Mouse (Mus musculus): ENCODE results near the gene Ptgir. TPM values are rescaled to one million over a fixed set of nuclear protein-coding genes. Genes with fewer than 3 reads are reported as not detected.
"Not testable (repeated sequence)": the region's sequence is repeated elsewhere in the genome, so short reads cannot be mapped to it uniquely, and the experiment has no call there.

Ptgir gene
- polyA plus RNA-seq, 1 experiment from 2014 or later: 2.6 TPM

DNA sequence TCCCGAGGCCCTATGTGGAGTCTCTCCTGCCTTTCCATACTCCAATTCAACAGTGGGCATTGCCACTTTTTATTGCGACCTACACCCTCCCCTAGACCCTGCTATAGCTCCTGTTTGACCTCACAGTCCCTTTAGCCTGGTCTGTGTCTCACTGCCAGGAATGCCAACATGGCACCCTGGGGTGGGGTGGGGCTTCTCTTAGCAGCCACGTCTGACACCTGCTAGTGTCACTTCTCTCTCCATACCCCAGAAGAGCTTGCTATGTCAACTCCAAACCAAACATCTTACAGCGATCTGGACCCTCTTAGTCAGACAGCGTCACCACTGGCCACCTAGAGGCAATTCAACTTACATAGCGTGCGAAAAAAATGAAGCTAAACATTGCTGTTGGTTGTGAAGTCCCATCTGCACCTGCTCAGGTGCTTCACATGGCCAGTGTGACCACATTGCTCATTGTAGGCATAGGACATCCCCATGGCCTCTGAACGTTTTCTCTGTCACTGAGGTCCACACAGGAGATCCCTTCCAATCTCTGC, 42.7 kb downstream of the Ptgir start:
- Histone ChIP-seq H3K9me3 (ENCODE audit: control insufficient read depth, low read length) (no peaks in the 10 kb centered on the region), H3K36me3 (ENCODE audit: control insufficient read depth, insufficient read depth, low read length) (no peaks in the 10 kb centered on the region), H3K27ac (ENCODE audit: low read length) (no peak overlapping the region), H3K4me2 (ENCODE audit: low read depth, low read length) (no peak overlapping the region), H3K9ac (ENCODE audit: low read length) (no peak overlapping the region), H3K4me1 (replicated peaks; ENCODE audit: control insufficient read depth, insufficient read depth, low read length) (peaks cover 41% of the 10 kb centered on the region), H3K4me3 (ENCODE audit: low read length) (no peak overlapping the region), H3K27me3 (ENCODE audit: control insufficient read depth, insufficient read depth, low read depth, low read length) (peaks cover 25% of the 10 kb centered on the region)
- no peak for ATAC-seq (ENCODE audit: low read depth)
- WGBS: 62% methylated on average over 8 of the region's 8 CpGs

DNA sequence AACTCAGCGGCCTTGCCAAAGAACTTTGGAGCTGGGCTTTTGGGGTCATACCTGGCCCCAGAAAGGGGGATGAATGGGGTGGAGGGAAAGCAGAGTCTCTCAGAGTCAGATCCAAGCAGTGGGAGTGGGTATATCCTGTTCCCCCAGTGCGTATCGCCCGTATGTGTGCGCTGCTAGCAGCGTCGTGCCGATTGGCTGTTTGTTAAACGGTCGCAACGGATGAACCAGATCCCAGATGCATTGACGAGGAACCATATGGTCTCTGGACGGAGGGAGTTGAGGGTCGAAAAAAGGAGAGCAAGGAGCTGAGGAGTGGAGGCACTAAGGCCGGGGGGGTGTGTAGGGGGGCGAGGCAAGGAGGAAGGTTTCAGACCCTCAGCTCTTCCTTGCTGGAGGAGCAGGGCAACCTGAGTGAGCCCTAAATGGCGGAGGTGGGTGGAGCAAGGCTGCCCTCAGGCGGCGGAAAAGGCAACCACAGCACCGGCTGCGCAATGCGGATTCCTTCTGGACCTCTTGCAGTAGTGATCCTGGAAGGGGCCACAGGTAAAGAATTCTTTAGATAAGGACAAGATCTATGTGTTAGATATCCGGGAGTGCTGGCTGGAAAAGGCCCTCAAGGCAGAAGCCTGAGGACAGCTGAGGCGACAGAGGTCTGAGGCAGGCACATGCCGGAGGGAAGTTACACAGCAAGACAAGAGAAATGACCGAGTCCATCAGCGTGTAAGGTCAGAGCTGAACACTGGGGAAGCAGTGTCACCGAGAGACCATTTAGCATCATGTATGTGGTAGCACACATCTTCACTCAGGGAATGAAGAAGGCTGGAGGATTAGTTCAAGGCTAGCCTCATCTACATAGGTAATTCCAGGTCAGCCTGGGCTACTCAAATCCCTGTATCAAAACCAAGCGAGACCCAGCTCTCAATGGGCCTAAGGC, 43.9 kb downstream of the Ptgir start:
- H3K27ac ChIP-seq (ENCODE audit: low read length): no peak overlapping the region
- H3K36me3 ChIP-seq (ENCODE audit: control insufficient read depth, insufficient read depth, low read length): no peaks in the 10 kb centered on the region
- H3K4me1 ChIP-seq (replicated peaks; ENCODE audit: control insufficient read depth, insufficient read depth, low read length): peaks cover 34% of the 10 kb centered on the region
- H3K4me2 ChIP-seq (ENCODE audit: low read depth, low read length): peak overlapping the region; percentile 59
- H3K4me3 ChIP-seq (ENCODE audit: low read length): peak overlapping the region; percentile 31
- H3K9ac ChIP-seq (ENCODE audit: low read length): peak overlapping the region; percentile 17; the same call in 1 of the 2 replicates
- peak; percentile 37 for ATAC-seq (ENCODE audit: low read depth)
- no peaks in the 10 kb centered on the region for H3K9me3 ChIP-seq (ENCODE audit: control insufficient read depth, low read length)
- 9% methylated on average over 29 of the region's 29 CpGs for WGBS
- H3K27me3 ChIP-seq (ENCODE audit: control insufficient read depth, insufficient read depth, low read depth, low read length): peaks cover 22% of the 10 kb centered on the region

DNA sequence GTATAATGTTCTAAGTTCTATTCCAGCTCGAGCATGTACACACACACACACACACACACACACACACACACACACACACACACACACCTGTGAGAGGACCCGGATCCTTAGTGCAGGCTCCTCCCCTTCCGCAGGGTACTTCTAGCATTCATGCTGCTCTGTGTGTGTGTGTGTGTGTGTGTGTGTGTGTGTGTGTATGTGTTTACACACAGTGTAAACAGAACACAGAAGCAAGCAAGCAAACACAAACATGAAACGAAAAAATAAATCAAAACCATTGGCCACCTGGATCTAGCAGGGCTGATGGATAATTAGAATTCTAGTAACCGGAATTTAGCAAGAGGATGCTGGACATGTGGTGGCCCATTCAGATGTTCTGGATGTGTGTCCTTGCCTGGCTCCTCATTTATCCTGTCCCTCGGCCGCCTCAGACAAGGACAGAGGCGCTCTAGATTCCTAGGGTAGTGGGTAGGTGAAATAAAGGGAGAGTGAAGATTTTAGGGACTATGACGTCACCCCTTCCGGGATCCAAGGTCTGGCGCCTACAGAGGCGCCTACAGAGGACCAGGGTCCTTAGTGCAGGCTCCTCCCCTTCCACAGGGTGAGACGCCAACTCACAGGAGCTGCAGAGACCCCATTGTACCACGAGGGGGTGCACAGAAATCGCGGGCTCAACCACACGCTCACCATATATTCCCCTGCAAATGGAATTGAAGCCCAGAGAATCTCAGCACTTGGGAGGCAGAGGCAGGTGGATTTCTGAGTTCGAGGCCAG, 44.8 kb downstream of the Ptgir start:
- ATAC-seq (ENCODE audit: low read depth): peak; percentile 56
- Histone ChIP-seq H3K36me3 (ENCODE audit: control insufficient read depth, insufficient read depth, low read length) (no peaks in the 10 kb centered on the region), H3K4me3 (ENCODE audit: low read length) (no peak overlapping the region), H3K9me3 (ENCODE audit: control insufficient read depth, low read length) (no peaks in the 10 kb centered on the region), H3K9ac (ENCODE audit: low read length) (no peak overlapping the region), H3K4me1 (replicated peaks; ENCODE audit: control insufficient read depth, insufficient read depth, low read length) (peaks cover 33% of the 10 kb centered on the region), H3K27ac (ENCODE audit: low read length) (no peak overlapping the region), H3K27me3 (ENCODE audit: control insufficient read depth, insufficient read depth, low read depth, low read length) (peaks cover 14% of the 10 kb centered on the region), H3K4me2 (ENCODE audit: low read depth, low read length) (no peak overlapping the region)
- 17% methylated on average over 18 of the region's 18 CpGs for WGBS

DNA sequence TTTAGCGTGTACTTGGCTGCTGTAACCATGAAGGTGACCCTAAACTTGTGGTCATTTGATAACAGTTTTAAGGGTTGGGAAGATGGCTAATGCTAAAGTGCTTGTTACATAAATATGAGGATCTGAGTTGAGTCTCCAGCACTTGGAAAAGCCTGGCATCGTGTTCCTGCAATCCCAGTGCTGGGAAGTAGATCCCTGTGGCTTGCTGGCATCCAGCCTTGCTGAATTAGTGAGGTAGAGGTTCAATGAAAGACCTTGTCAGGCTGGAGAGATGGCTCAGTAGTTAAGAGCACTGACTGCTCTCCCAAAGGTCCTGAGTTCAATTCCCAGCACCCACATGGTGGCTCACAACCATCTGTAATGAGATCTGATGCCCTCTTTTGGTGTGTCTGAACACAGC, 47.5 kb downstream of the Ptgir start:
- WGBS: 58% methylated on average over 2 of the region's 2 CpGs
- not testable (repeated sequence) for H3K4me3 ChIP-seq (ENCODE audit: low read length); ATAC-seq (ENCODE audit: low read depth); H3K27me3 ChIP-seq (ENCODE audit: control insufficient read depth, insufficient read depth, low read depth, low read length); H3K36me3 ChIP-seq (ENCODE audit: control insufficient read depth, insufficient read depth, low read length); H3K4me2 ChIP-seq (ENCODE audit: low read depth, low read length); H3K9ac ChIP-seq (ENCODE audit: low read length); H3K27ac ChIP-seq (ENCODE audit: low read length); H3K4me1 ChIP-seq (replicated peaks; ENCODE audit: control insufficient read depth, insufficient read depth, low read length); H3K9me3 ChIP-seq (ENCODE audit: control insufficient read depth, low read length)

DNA sequence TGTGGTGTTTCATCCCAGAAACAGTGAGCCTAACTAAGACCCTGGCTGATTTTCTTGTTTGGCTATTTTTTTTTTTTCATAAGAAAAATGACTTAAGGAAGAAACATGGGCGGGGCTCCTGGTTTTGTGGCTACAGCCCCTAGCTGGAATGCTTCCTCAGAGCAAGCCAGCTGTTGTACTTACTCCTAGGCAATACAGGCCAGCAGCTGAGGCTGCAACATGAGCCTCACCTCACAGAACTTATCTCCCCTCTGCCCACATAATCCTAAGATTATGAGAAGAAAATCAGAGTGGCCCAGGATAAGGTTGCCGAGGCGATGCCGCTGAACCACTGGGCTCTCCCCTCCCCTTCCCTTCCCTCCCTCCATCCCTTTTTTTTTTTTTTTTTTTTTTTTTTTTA, 49.4 kb downstream of the Ptgir start:
- Histone ChIP-seq H3K27me3 (ENCODE audit: control insufficient read depth, insufficient read depth, low read depth, low read length) (no peaks in the 10 kb centered on the region; the same call in 1 of the 2 replicates), H3K9ac (ENCODE audit: low read length) (no peak overlapping the region), H3K4me2 (ENCODE audit: low read depth, low read length) (no peak overlapping the region), H3K9me3 (ENCODE audit: control insufficient read depth, low read length) (no peaks in the 10 kb centered on the region), H3K4me3 (ENCODE audit: low read length) (no peak overlapping the region), H3K27ac (ENCODE audit: low read length) (no peak overlapping the region), H3K36me3 (ENCODE audit: control insufficient read depth, insufficient read depth, low read length) (no peaks in the 10 kb centered on the region), H3K4me1 (replicated peaks; ENCODE audit: control insufficient read depth, insufficient read depth, low read length) (peaks cover 2% of the 10 kb centered on the region; the same call in 1 of the 2 replicates)
- WGBS: 61% methylated on average over 4 of the region's 4 CpGs
- ATAC-seq (ENCODE audit: low read depth): no peak

DNA sequence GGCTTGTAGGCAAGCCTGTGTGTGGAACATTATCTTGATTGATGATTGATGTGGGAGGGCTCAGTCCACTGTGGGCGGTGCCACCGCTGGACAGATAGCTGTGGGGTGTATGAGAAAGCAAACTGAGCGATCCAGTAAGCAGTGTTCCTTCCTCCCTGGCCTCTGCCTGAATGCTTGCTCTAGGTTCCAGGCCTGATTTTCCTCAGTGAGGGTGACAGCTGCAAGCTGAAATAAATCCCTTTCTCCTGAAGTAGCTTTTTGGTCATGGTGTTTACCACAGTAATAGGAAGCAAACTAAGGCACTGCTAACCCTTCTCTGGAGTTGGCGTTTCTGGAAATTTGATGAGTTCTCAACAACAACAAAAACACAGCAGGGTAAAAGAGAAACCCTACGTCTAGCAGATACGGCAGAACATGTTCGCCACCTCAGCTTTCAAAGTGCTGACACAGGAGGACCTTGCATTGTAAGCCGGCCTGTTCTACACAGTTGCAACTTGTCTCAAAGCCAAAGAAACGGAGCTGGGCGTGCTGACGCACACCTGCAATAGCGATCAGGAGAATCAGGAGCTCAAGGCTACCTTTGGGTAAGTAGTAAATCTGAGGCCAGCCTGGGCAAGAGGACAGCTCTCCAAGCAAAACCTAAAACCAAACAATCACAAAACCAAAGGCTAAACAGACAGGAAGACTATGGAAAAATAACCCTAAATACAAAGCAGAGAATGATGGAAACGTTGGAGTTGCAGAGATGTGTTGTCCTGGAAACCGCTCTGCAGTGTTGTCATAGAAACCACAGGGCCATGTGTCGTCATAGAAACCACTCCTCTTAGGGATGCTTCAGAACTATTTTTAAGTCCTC, 50.3 kb downstream of the Ptgir start:
- Histone ChIP-seq H3K4me1 (replicated peaks; ENCODE audit: control insufficient read depth, insufficient read depth, low read length) (no peaks in the 10 kb centered on the region), H3K36me3 (ENCODE audit: control insufficient read depth, insufficient read depth, low read length) (no peaks in the 10 kb centered on the region), H3K9ac (ENCODE audit: low read length) (no peak overlapping the region), H3K27ac (ENCODE audit: low read length) (no peak overlapping the region), H3K4me3 (ENCODE audit: low read length) (no peak overlapping the region), H3K4me2 (ENCODE audit: low read depth, low read length) (no peak overlapping the region), H3K27me3 (ENCODE audit: control insufficient read depth, insufficient read depth, low read depth, low read length) (no peaks in the 10 kb centered on the region; the same call in 1 of the 2 replicates), H3K9me3 (ENCODE audit: control insufficient read depth, low read length) (no peaks in the 10 kb centered on the region)
- ATAC-seq (ENCODE audit: low read depth): no peak
- 61% methylated on average over 15 of the region's 15 CpGs for WGBS

DNA sequence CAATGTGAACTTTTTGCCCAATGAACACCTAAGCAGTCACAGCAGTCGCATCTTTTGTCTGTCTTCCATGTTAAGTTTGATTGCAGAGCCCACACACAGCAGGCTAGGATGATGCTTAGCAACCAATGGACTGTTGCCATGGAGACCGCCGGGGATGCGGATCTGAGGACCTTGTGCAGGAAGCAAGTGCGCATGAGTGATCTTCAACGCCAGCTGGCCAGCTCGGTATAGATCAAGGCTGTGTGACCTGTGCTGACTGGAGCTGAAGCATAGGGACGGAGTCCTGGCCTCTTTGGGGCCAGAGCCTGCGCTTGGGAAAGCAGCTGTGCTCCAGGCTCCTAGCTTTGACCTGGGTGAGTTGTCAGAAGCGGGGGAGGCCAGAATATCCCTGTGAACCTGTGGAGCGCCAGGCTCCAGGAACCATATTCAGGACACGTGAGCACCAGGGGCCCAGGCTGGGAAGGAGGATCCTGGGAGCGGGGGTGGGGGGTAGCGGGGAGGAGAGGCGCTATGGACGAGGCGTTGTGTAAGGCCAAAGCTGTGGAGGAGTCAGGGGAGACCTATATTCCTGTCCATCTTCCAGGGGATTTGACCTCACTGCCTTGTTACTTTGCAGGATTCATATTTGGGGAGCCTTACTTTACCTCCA, 53.4 kb downstream of the Ptgir start, which contains the start of gene Pnmal1:
Gene Pnmal1 (plus strand): TSS at position 141 of the 649 bp plus-strand sequence.
- WGBS: 22% methylated on average over 17 of the region's 17 CpGs
- Histone ChIP-seq H3K9ac (ENCODE audit: low read length) (no peak within 1 kb of the TSS), H3K4me3 (ENCODE audit: low read length) (no peak within 1 kb of the TSS), H3K27ac (ENCODE audit: low read length) (no peak within 1 kb of the TSS), H3K27me3 (ENCODE audit: control insufficient read depth, insufficient read depth, low read depth, low read length) (no peaks in the 10 kb centered on the region; the same call in 1 of the 2 replicates), H3K4me2 (ENCODE audit: low read depth, low read length) (no peak within 1 kb of the TSS), H3K9me3 (ENCODE audit: control insufficient read depth, low read length) (no peaks in the 10 kb centered on the region), H3K4me1 (replicated peaks; ENCODE audit: control insufficient read depth, insufficient read depth, low read length) (no peaks in the 10 kb centered on the region), H3K36me3 (ENCODE audit: control insufficient read depth, insufficient read depth, low read length) (no peaks in the 10 kb centered on the region)
- peak; percentile 23; the same call in 1 of the 2 replicates for ATAC-seq (ENCODE audit: low read depth)
